Mouse (Mus musculus): ENCODE measurements around the gene Tmem192.

GRCm38 (mm10) chr8:64916793-64917192 lies 30.2 kb upstream of the Tmem192 start:
- no peak for TF ChIP-seq CTCF (IDR thresholded peaks at IDR 0.05; ENCODE audit: control insufficient read depth, insufficient read depth, insufficient replicate concordance, low read depth, low read length)
- TF ChIP-seq POLR2A (IDR thresholded peaks at IDR 0.05; ENCODE audit: control insufficient read depth, low read depth, low read length) = no peak
